Mouse (Mus musculus): Measurements from ENCODE around the gene Gm10031.

DNA sequence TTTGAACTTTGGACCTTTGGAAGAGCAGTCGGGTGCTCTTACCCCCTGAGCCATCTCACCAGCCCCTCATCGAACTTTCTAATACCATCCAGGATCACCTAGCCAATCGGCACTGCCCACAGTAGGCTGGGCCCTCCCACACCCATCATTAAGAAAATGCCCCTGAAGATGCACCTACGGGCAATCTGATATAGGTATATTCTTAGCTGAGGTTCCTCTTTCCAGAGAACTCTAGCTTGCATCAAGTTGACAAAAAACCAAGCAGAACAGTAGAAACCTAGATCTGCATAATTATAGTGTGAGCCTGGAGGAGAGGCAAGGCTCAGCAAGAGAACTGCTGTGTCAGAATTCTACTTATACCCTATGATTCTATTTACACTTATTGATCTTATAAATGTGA, 10.1 kb downstream of the Gm10031 start:
- TF ChIP-seq POLR2A (IDR thresholded peaks at IDR 0.05; ENCODE audit: borderline replicate concordance, low read depth, low read length), result no peak
- no peak for TF ChIP-seq CTCF (IDR thresholded peaks at IDR 0.05; ENCODE audit: low read depth, low read length)

Data from bone marrow macrophage, adult 2 months (primary cell).